Mouse (Mus musculus) cortical plate, adult 2 months (tissue): ENCODE measurements around the gene Pah. TPM values are rescaled to one million over a fixed set of nuclear protein-coding genes. Genes with fewer than 3 reads are reported as not detected.

Experiments used
- H3K27ac ChIP-seq: fragments of 200-500 bp; 2 replicates; pipeline ENCODE4 v1.5.1; 2012; ENCODE audit warnings: low read length, control low read depth, inconsistent platforms; ENCODE audit not compliant: insufficient read depth
- H3K4me1 ChIP-seq: fragments of 200-500 bp; 2 replicates; pipeline ENCODE4 v1.6.1; 2011; ENCODE audit warnings: low read length; ENCODE audit not compliant: control insufficient read depth, insufficient read depth
- H3K4me3 ChIP-seq: fragments of 200-500 bp; 2 replicates; pipeline ENCODE4 v1.5.1; 2011; ENCODE audit warnings: mild to moderate bottlenecking, low read length, control low read depth; ENCODE audit not compliant: insufficient read depth
- CTCF ChIP-seq: fragments of 200-500 bp; IDR thresholded peaks from 2 replicates; pipeline ENCODE4 v1.5.1; 2011; ENCODE audit warnings: mild to moderate bottlenecking, control low read depth, low read length; ENCODE audit not compliant: insufficient read depth; ENCODE audit errors: extremely low read depth
- POLR2A ChIP-seq: fragments of 200-500 bp; IDR thresholded peaks from 2 replicates; pipeline ENCODE4 v1.6.1; 2011; ENCODE audit warnings: mild to moderate bottlenecking, low read length, control low read depth; ENCODE audit not compliant: insufficient read depth; ENCODE audit errors: extremely low read depth
- polyA plus RNA-seq: library from polyadenylated mRNA; depleted of rRNA; stranded (reverse); fragments of >200 nt; gene quantifications from 2 replicates; pipeline ENCODE4 v1.2.3, GENCODE M21; 2012

Gene Pah
- polyA plus RNA-seq, 1 experiment, result 0.25 TPM

- no peaks in the 10 kb centered on the region for H3K4me1 ChIP-seq
- no peak overlapping the region for H3K4me3 ChIP-seq
- no peak overlapping the region for H3K27ac ChIP-seq
- TF ChIP-seq POLR2A (no peak), CTCF (no peak)
Observed at GRCm38 (mm10) chr10:87501659-87502042, 19.9 kb upstream of the Pah start.

DNA sequence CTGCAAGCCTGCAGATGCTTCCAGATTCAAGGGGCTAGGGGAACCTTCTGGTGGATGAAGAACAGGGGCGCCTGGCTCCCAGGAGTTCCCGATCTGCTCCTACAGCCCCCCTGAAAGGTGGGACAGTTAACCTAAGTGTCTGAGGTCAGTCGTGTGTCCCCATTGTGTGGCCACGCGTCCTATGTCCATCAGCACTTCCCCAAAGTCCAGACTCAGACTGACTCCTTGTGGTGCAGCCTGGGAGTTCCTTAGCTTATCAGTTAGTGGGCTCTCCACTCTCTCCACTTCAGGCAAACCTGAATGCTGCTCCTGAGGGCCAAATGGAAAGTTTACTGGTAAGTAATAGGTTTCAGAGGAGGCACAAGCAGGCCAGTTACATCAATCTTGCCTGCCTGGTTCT, 19.3 kb upstream of the Pah start:
- no peak overlapping the region for H3K27ac ChIP-seq
- TF ChIP-seq CTCF (peak; percentile 57), POLR2A (no peak)
- no peak overlapping the region for H3K4me3 ChIP-seq
- no peaks in the 10 kb centered on the region for H3K4me1 ChIP-seq

DNA sequence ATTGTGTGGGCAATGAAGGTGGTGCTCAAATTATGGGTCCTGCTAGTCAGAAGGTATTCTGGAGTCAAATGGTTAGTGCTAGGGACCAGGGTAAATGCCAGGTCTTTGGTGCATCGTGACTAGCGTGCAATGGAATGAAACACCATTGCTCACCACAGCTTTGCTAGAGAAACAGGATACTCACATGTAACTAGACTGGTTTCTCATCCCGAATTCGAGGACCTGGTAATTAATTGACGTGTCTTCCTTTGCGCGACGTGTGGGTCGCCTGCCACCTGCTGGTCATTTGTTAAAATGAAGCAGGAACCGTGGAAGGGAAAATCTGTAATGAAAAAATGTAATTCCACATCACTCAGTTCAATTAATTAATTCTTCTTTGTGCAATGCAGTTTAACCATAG, 17.6 kb upstream of the Pah start:
- no peak overlapping the region for H3K27ac ChIP-seq
- peaks cover 2% of the 10 kb centered on the region; the same call in 1 of the 2 replicates for H3K4me1 ChIP-seq
- TF ChIP-seq CTCF (peak; percentile 87), POLR2A (no peak)
- no peak overlapping the region for H3K4me3 ChIP-seq

DNA sequence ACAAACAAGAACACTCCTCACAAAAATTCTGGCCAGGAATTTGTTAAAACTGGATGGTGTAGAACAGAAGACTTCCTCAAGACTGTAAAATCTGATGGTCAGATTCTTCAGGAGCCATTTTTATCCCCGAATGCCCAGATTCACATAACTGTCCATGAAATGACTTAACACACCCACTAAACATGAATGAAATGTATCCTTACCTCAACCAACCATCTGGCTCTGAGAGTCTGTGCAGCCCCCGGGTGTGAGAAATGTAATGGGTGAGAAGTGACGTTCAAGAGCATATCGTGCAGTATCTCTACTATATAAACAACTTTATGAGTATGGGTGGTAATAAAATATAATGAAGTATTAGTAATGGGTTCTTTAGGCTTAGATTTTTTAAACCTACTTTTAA, 13.0 kb upstream of the Pah start:
- Histone ChIP-seq H3K4me3 (no peak overlapping the region), H3K4me1 (peaks cover 2% of the 10 kb centered on the region; the same call in 1 of the 2 replicates), H3K27ac (no peak overlapping the region)
- TF ChIP-seq POLR2A, result no peak
- no peak for TF ChIP-seq CTCF

DNA sequence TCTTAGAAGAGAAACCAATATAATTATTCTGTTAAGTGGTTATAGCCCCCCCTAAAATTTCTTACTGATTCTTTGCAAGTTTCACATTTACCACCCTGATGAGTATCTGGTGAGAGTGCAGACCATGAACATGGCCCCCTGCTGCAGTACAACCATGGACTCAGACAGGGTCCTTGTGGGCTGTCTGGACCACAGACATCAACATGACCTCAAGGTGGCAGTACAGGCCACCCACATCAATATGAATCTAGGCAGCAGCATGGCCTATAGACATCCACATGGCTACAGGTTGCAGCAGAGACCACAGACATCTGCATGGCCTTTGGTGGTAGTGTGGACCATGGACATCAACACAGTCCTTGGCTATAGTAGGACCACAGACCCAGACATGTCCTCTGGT, 8.5 kb upstream of the Pah start:
- no peak overlapping the region for H3K27ac ChIP-seq
- no peak overlapping the region for H3K4me3 ChIP-seq
- TF ChIP-seq CTCF (no peak), POLR2A (no peak)
- no peaks in the 10 kb centered on the region for H3K4me1 ChIP-seq

- Histone ChIP-seq H3K27ac (no peak overlapping the region), H3K4me3 (no peak overlapping the region), H3K4me1 (no peaks in the 10 kb centered on the region)
- TF ChIP-seq CTCF, result no peak
- TF ChIP-seq POLR2A, result no peak
Observed at GRCm38 (mm10) chr10:87518585-87518984, 3.0 kb upstream of the Pah start.

DNA sequence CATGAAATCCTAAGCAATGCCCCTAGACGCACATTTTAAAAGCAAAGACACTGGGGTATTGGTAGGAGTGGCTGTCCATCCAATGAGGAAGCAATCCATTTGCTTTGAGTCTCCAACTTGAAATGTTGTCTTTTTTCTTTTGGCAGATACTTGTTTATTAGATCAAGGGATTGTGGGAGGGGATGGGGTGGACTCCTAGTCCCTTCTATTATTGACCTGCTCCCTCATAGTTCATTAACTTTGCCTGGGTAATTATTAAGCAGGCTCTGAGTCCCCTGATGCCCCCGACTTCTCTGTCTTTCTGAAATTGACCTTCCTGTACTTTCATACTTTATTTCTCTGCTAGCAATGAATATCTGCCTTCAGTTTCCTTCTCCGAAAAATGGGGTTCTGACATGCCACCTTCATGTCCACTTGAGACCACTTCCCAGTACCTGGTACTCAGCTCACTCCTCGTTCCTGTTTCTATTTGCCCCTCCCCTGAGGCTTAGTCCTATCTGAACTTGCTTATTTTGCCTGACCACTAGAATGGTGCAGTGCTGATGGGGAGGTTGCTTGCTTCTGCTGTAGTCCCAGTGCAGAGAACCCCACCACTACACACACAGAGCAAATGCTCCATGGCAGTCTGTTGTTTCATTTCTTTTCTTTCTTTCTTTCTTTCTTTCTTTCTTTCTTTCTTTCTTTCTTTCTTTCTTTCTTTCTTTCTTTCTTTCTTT, 1.0 kb upstream of the Pah start:
- TF ChIP-seq POLR2A (no peak), CTCF (no peak)
- no peaks in the 10 kb centered on the region for H3K4me1 ChIP-seq
- H3K27ac ChIP-seq, result no peak overlapping the region
- no peak overlapping the region for H3K4me3 ChIP-seq

DNA sequence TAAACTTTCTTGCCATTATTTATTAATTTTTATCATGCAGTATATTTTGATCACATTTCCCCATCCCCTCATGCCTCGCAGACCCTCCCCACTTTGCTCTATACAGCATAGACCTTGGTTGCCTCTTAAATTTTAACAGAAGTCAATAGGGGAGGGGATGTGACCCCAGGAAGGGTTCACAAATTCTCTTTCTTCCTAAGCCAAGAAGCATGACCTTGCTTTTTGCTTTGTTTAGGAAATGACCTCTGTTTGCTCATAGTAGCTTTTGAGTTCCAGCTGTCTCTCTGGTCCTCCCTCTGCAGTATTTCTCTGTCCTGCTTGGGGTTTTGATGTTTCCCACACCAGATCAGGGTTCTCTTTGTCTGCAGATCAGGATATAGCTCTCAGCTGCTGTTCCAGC, 12.6 kb downstream of the Pah start:
- TF ChIP-seq POLR2A (no peak), CTCF (no peak)
- no peak overlapping the region for H3K27ac ChIP-seq

GRCm38 (mm10) chr10:87545759-87546158, 24.2 kb downstream of the Pah start:
- Histone ChIP-seq H3K4me1 (no peaks in the 10 kb centered on the region), H3K4me3 (no peak overlapping the region), H3K27ac (no peak overlapping the region)
- TF ChIP-seq CTCF (no peak), POLR2A (no peak)

More for the DNA sequence above, 12.6 kb downstream of the Pah start:
- H3K4me1 ChIP-seq, result no peaks in the 10 kb centered on the region
- no peak overlapping the region for H3K4me3 ChIP-seq

GRCm38 (mm10) chr10:87546299-87547234, 25.0 kb downstream of the Pah start:
- TF ChIP-seq CTCF (no peak), POLR2A (no peak)
- H3K4me3 ChIP-seq, result no peak overlapping the region
- no peak overlapping the region for H3K27ac ChIP-seq
- no peaks in the 10 kb centered on the region for H3K4me1 ChIP-seq
